Mouse (Mus musculus): ENCODE results near the gene Gm3676. TPM values are rescaled to one million over a fixed set of nuclear protein-coding genes. Genes with fewer than 3 reads are reported as not detected.

Gm3676 gene
- not detected in 2 replicates for polyA plus RNA-seq (2012; rRNA removed; ENCODE audit: low replicate concordance)

GRCm38 (mm10) chr14:41646387-41646786, at the start of gene Gm3676:
Gene Gm3676, minus strand, starts transcription at chr14:41646487.

GRCm38 (mm10) chr14:41624512-41624911, 21.8 kb downstream of the Gm3676 start, which contains the start of gene Gm3072:
Gene Gm3072, minus strand, starts transcription at chr14:41624612.

Other genes starting within 250 kb of the Gm3676 start
- not detected in 2 replicates for gene Gm6482, start 238.2 kb downstream of the Gm3676 start, polyA plus RNA-seq (2012; rRNA removed; ENCODE audit: low replicate concordance)
- not detected in 2 replicates for gene Gm7954, start 193.0 kb downstream of the Gm3676 start, polyA plus RNA-seq (2012; rRNA removed; ENCODE audit: low replicate concordance)
- gene Gm3486, start 157.0 kb downstream of the Gm3676 start, polyA plus RNA-seq (2012; rRNA removed; ENCODE audit: low replicate concordance) = not detected in 2 replicates
- not detected in 2 replicates for gene Gm7970, start 90.9 kb downstream of the Gm3676 start, polyA plus RNA-seq (2012; rRNA removed; ENCODE audit: low replicate concordance)
- not detected in 2 replicates for gene 1700049E17Rik2, start 73.3 kb downstream of the Gm3676 start, polyA plus RNA-seq (2012; rRNA removed; ENCODE audit: low replicate concordance)
- gene Gm3072, start 21.9 kb downstream of the Gm3676 start, polyA plus RNA-seq (2012; rRNA removed; ENCODE audit: low replicate concordance) = not detected in 2 replicates
- not detected in 2 replicates for gene Gm8068, start 55.4 kb upstream of the Gm3676 start, polyA plus RNA-seq (2012; rRNA removed; ENCODE audit: low replicate concordance)
- not detected in 2 replicates for gene Gm7929, start 104.1 kb upstream of the Gm3676 start, polyA plus RNA-seq (2012; rRNA removed; ENCODE audit: low replicate concordance)
- not detected in 2 replicates for gene Gm47189, start 126.0 kb upstream of the Gm3676 start, polyA plus RNA-seq (2012; rRNA removed; ENCODE audit: low replicate concordance)